Mouse (Mus musculus) heart, embryonic 12.5 days (tissue): ENCODE measurements around the gene Crip3. TPM values are rescaled to one million over a fixed set of nuclear protein-coding genes. Genes with fewer than 3 reads are reported as not detected.

Experiments used
- ATAC-seq: fragments of 200-750 bp; cut with Nextera tagmentation; 2 replicates; pipeline ENCODE4 v1.8.0; 2017; ENCODE audit warnings: moderate TSS enrichment, moderate library complexity; ENCODE audit not compliant: insufficient number of reproducible peaks, low FRiP score
- H3K27ac ChIP-seq: fragments of 300-500 bp; sonication (generic); 2 replicates; pipeline ENCODE4 v1.5.1; 2016; ENCODE audit warnings: mild to moderate bottlenecking, moderate library complexity; ENCODE audit not compliant: poor library complexity, severe bottlenecking
- H3K27me3 ChIP-seq: fragments of 300-500 bp; sonication (generic); replicated peaks from 2 replicates; pipeline ENCODE4 v1.6.1; 2016; ENCODE audit warnings: mild to moderate bottlenecking, moderate library complexity
- H3K36me3 ChIP-seq: fragments of 300-500 bp; sonication (generic); 2 replicates; pipeline ENCODE4 v1.6.1; 2016; ENCODE audit warnings: mild to moderate bottlenecking, moderate library complexity
- H3K4me1 ChIP-seq: fragments of 300-500 bp; sonication (generic); replicated peaks from 2 replicates; pipeline ENCODE4 v1.6.1; 2016; ENCODE audit warnings: mild to moderate bottlenecking
- H3K4me2 ChIP-seq: fragments of 300-500 bp; sonication (generic); 2 replicates; pipeline ENCODE4 v1.6.1; 2016; ENCODE audit warnings: mild to moderate bottlenecking, moderate library complexity
- H3K4me3 ChIP-seq: fragments of 300-500 bp; sonication (generic); 2 replicates; pipeline ENCODE4 v1.5.1; 2016; ENCODE audit warnings: mild to moderate bottlenecking
- H3K9ac ChIP-seq: fragments of 300-500 bp; sonication (generic); 2 replicates; pipeline ENCODE4 v1.6.1; 2016; ENCODE audit warnings: mild to moderate bottlenecking, moderate library complexity
- H3K9me3 ChIP-seq: fragments of 300-500 bp; sonication (generic); replicated peaks from 2 replicates; pipeline ENCODE4 v1.6.1; 2016; ENCODE audit warnings: mild to moderate bottlenecking, moderate library complexity
- WGBS: fragments of 180-500 bp; shearing (Covaris S2); methylation state at CpG from one replicate; pipeline ENCODE4 v1.1.7; 2016; 5-methylcytosine and 5-hydroxymethylcytosine counted together
- polyA plus RNA-seq: library from polyadenylated mRNA; unstranded; fragments of >200 nt; fragmentation: Nextera tagmentation; extraction: Ambion mirVana; gene quantifications from 2 replicates; pipeline ENCODE4 v1.2.1, GENCODE M21; 2016

Gene Crip3
- polyA plus RNA-seq, 1 experiment from 2014 or later = 1.0 TPM

GRCm38 (mm10) chr17:46436672-46437366, 8.1 kb downstream of the Crip3 start:
- no peak overlapping the region for H3K27ac ChIP-seq
- no peak overlapping the region for H3K9ac ChIP-seq
- no peaks in the 10 kb centered on the region for H3K9me3 ChIP-seq
- H3K4me2 ChIP-seq = peak overlapping the region; percentile 23
- H3K36me3 ChIP-seq = no peaks in the 10 kb centered on the region
- ATAC-seq = 0 out of 2 replicates have a peak, but pooled peaks have one; percentile 39
- peaks cover 10% of the 10 kb centered on the region for H3K4me1 ChIP-seq
- H3K4me3 ChIP-seq = no peak overlapping the region
- peaks cover 51% of the 10 kb centered on the region for H3K27me3 ChIP-seq
- 19% methylated on average over 23 of the region's 23 CpGs for WGBS

GRCm38 (mm10) chr17:46438298-46438873, 9.7 kb downstream of the Crip3 start, which contains the start of gene Slc22a7:
Slc22a7 (minus strand) TSS chr17:46438457.
- Histone ChIP-seq H3K36me3 (no peaks in the 10 kb centered on the region), H3K4me3 (no peak within 1 kb of the TSS), H3K27ac (no peak within 1 kb of the TSS), H3K9me3 (no peaks in the 10 kb centered on the region), H3K9ac (no peak within 1 kb of the TSS), H3K4me1 (peaks cover 10% of the 10 kb centered on the region), H3K27me3 (peaks cover 67% of the 10 kb centered on the region), H3K4me2 (no peak within 1 kb of the TSS)
- 77% methylated on average over 4 of the region's 4 CpGs for WGBS
- ATAC-seq = no peak

GRCm38 (mm10) chr17:46439176-46439575, 10.4 kb downstream of the Crip3 start:
- peaks cover 75% of the 10 kb centered on the region for H3K27me3 ChIP-seq
- no peaks in the 10 kb centered on the region for H3K36me3 ChIP-seq
- H3K4me3 ChIP-seq = no peak overlapping the region
- H3K27ac ChIP-seq = no peak overlapping the region
- H3K4me1 ChIP-seq = peaks cover 6% of the 10 kb centered on the region
- WGBS = 92% methylated on average over 10 of the region's 10 CpGs
- H3K9ac ChIP-seq = no peak overlapping the region
- no peaks in the 10 kb centered on the region for H3K9me3 ChIP-seq
- H3K4me2 ChIP-seq = no peak overlapping the region
- ATAC-seq = no peak

GRCm38 (mm10) chr17:46444839-46445579, 16.3 kb downstream of the Crip3 start:
- peaks cover 78% of the 10 kb centered on the region for H3K27me3 ChIP-seq
- H3K27ac ChIP-seq = no peak overlapping the region
- WGBS = 3% methylated on average over 40 of the region's 50 CpGs
- peak; percentile 34; the same call in 1 of the 2 replicates for ATAC-seq
- H3K9ac ChIP-seq = peak overlapping the region; percentile 59; the same call in 1 of the 2 replicates
- no peaks in the 10 kb centered on the region for H3K9me3 ChIP-seq
- peaks cover 15% of the 10 kb centered on the region for H3K4me1 ChIP-seq
- peak overlapping the region; percentile 68 for H3K4me2 ChIP-seq
- H3K36me3 ChIP-seq = no peaks in the 10 kb centered on the region
- peak overlapping the region; percentile 35 for H3K4me3 ChIP-seq

- 86% methylated on average over 16 of the region's 16 CpGs for WGBS
- peaks cover 76% of the 10 kb centered on the region for H3K27me3 ChIP-seq
- H3K9me3 ChIP-seq = no peaks in the 10 kb centered on the region
- H3K4me1 ChIP-seq = peaks cover 15% of the 10 kb centered on the region
- ATAC-seq = no peak
- H3K4me3 ChIP-seq = no peak overlapping the region
- no peaks in the 10 kb centered on the region for H3K36me3 ChIP-seq
- H3K9ac ChIP-seq = no peak overlapping the region
- no peak overlapping the region for H3K4me2 ChIP-seq
- no peak overlapping the region for H3K27ac ChIP-seq
Measured at GRCm38 (mm10) chr17:46446264-46446663, 17.5 kb downstream of the Crip3 start.

GRCm38 (mm10) chr17:46452683-46453082, 24.0 kb downstream of the Crip3 start:
- Histone ChIP-seq H3K4me2 (no peak overlapping the region), H3K27ac (no peak overlapping the region), H3K27me3 (peaks cover 68% of the 10 kb centered on the region), H3K4me3 (no peak overlapping the region), H3K4me1 (peaks cover 29% of the 10 kb centered on the region), H3K9me3 (no peaks in the 10 kb centered on the region), H3K36me3 (no peaks in the 10 kb centered on the region), H3K9ac (no peak overlapping the region)
- no peak for ATAC-seq
- WGBS = 33% methylated on average over 5 of the region's 5 CpGs

GRCm38 (mm10) chr17:46453302-46453948, 24.7 kb downstream of the Crip3 start:
- 6% methylated on average over 13 of the region's 13 CpGs for WGBS
- ATAC-seq = no peak
- peak overlapping the region; percentile 74 for H3K4me2 ChIP-seq
- H3K36me3 ChIP-seq = no peaks in the 10 kb centered on the region
- H3K27ac ChIP-seq = no peak overlapping the region
- 0 out of 2 replicates have a peak overlapping the region, but pooled peaks have one; percentile 38 for H3K9ac ChIP-seq
- H3K4me3 ChIP-seq = 0 out of 2 replicates have a peak overlapping the region, but pooled peaks have one; percentile 45
- peaks cover 69% of the 10 kb centered on the region for H3K27me3 ChIP-seq
- H3K4me1 ChIP-seq = peaks cover 37% of the 10 kb centered on the region
- H3K9me3 ChIP-seq = no peaks in the 10 kb centered on the region

GRCm38 (mm10) chr17:46453970-46454411, 25.3 kb downstream of the Crip3 start:
- Histone ChIP-seq H3K9me3 (no peaks in the 10 kb centered on the region), H3K4me3 (peak overlapping the region; percentile 45), H3K27ac (no peak overlapping the region), H3K27me3 (peaks cover 73% of the 10 kb centered on the region), H3K4me2 (peak overlapping the region; percentile 74), H3K9ac (0 out of 2 replicates have a peak overlapping the region, but pooled peaks have one; percentile 45), H3K4me1 (peaks cover 42% of the 10 kb centered on the region), H3K36me3 (no peaks in the 10 kb centered on the region)
- ATAC-seq = no peak
- WGBS = 3% methylated on average over 26 of the region's 26 CpGs

- WGBS = 2% methylated on average over 9 of the region's 9 CpGs
- H3K27ac ChIP-seq = no peak overlapping the region
- peak overlapping the region; percentile 45 for H3K4me3 ChIP-seq
- peaks cover 48% of the 10 kb centered on the region for H3K4me1 ChIP-seq
- peaks cover 78% of the 10 kb centered on the region for H3K27me3 ChIP-seq
- no peaks in the 10 kb centered on the region for H3K36me3 ChIP-seq
- H3K4me2 ChIP-seq = peak overlapping the region; percentile 74
- H3K9me3 ChIP-seq = no peaks in the 10 kb centered on the region
- H3K9ac ChIP-seq = peak overlapping the region; percentile 44; the same call in 1 of the 2 replicates
- ATAC-seq = no peak
Measured at GRCm38 (mm10) chr17:46454539-46454938, 25.8 kb downstream of the Crip3 start.

GRCm38 (mm10) chr17:46455110-46455691, 26.5 kb downstream of the Crip3 start:
- Histone ChIP-seq H3K27ac (no peak overlapping the region), H3K9me3 (no peaks in the 10 kb centered on the region), H3K4me2 (peak overlapping the region; percentile 74), H3K4me1 (peaks cover 52% of the 10 kb centered on the region), H3K36me3 (no peaks in the 10 kb centered on the region), H3K9ac (peak overlapping the region; percentile 44), H3K27me3 (peaks cover 82% of the 10 kb centered on the region), H3K4me3 (peak overlapping the region; percentile 45)
- 1% methylated on average over 33 of the region's 33 CpGs for WGBS
- no peak; the same call in 1 of the 2 replicates for ATAC-seq
